Mouse (Mus musculus) bone marrow, adult 2 months (tissue): ENCODE data around the gene Miga1. TPM values are rescaled to one million over a fixed set of nuclear protein-coding genes. Genes with fewer than 3 reads are reported as not detected.
"Not testable (repeated sequence)": the region's sequence is repeated elsewhere in the genome, so short reads cannot be mapped to it uniquely, and the experiment has no call there.

ENCODE experiments used
- H3K27ac ChIP-seq: fragments of 200-500 bp; 2 replicates; pipeline ENCODE4 v1.5.1; 2012; ENCODE audit warnings: low read depth, mild to moderate bottlenecking, control low read depth, inconsistent platforms, low read length; ENCODE audit not compliant: control insufficient read depth, poor library complexity, insufficient read depth
- H3K4me1 ChIP-seq: fragments of 200-500 bp; 2 replicates; pipeline ENCODE4 v1.6.1; 2011; ENCODE audit warnings: low read length; ENCODE audit not compliant: control insufficient read depth, insufficient read depth
- H3K4me3 ChIP-seq: fragments of 200-500 bp; replicated peaks from 2 replicates; pipeline ENCODE3; 2011; ENCODE audit warnings: mild to moderate bottlenecking, low read depth, low read length, control low read depth; ENCODE audit not compliant: control insufficient read depth
- CTCF ChIP-seq: fragments of 200-500 bp; IDR thresholded peaks from 2 replicates; pipeline ENCODE4 v1.5.1; 2011; ENCODE audit warnings: low read length, control low read depth; ENCODE audit not compliant: control insufficient read depth, insufficient read depth
- POLR2A ChIP-seq: fragments of 200-500 bp; IDR thresholded peaks from 2 replicates; pipeline ENCODE4 v1.6.1; 2011; ENCODE audit warnings: low read depth, mild to moderate bottlenecking, control low read depth, low read length, borderline replicate concordance; ENCODE audit not compliant: control insufficient read depth
- WGBS: fragments of 180-500 bp; shearing (Covaris S2); methylation state at CpG from one replicate; pipeline ENCODE4 v1.1.7; 2018; 5-methylcytosine and 5-hydroxymethylcytosine counted together
- polyA plus RNA-seq: library from polyadenylated mRNA; stranded (reverse); fragments of >200 nt; gene quantifications from 2 replicates; pipeline ENCODE4 v1.2.4, GENCODE M21; 2011; ENCODE audit warnings: low replicate concordance; ENCODE audit not compliant: missing spikeins, insufficient read depth, insufficient read length

Gene Miga1
- polyA plus RNA-seq, 1 experiment, result 2.8 TPM

GRCm38 (mm10) chr3:152336085-152336484, 4.1 kb downstream of the Miga1 start:
- TF ChIP-seq CTCF (no peak), POLR2A (no peak)
- Histone ChIP-seq H3K4me1 (peaks cover 2% of the 10 kb centered on the region; the same call in 1 of the 2 replicates), H3K27ac (no peak overlapping the region), H3K4me3 (no peak overlapping the region)
- WGBS, result 86% methylated on average over 8 of the region's 8 CpGs

GRCm38 (mm10) chr3:152333641-152334040, 6.6 kb downstream of the Miga1 start:
- Histone ChIP-seq H3K4me1 (no peaks in the 10 kb centered on the region), H3K27ac (no peak overlapping the region), H3K4me3 (no peak overlapping the region)
- 63% methylated on average over 10 of the region's 10 CpGs for WGBS
- TF ChIP-seq CTCF, result no peak
- TF ChIP-seq POLR2A, result no peak

- Histone ChIP-seq H3K27ac (no peak overlapping the region), H3K4me3 (no peak overlapping the region), H3K4me1 (no peaks in the 10 kb centered on the region)
- TF ChIP-seq POLR2A (no peak), CTCF (no peak)
- WGBS, result 88% methylated on average over 15 of the region's 15 CpGs
Observed at GRCm38 (mm10) chr3:152332545-152333300, 7.5 kb downstream of the Miga1 start.

- TF ChIP-seq POLR2A (no peak), CTCF (no peak)
- WGBS, result 93% methylated on average over 6 of the region's 6 CpGs
- no peaks in the 10 kb centered on the region for H3K4me1 ChIP-seq
- no peak overlapping the region for H3K4me3 ChIP-seq
- no peak overlapping the region for H3K27ac ChIP-seq
Observed at GRCm38 (mm10) chr3:152332104-152332503, 8.1 kb downstream of the Miga1 start.

GRCm38 (mm10) chr3:152321765-152322547, 18.3 kb downstream of the Miga1 start:
- TF ChIP-seq POLR2A, result no peak
- no peak for TF ChIP-seq CTCF
- Histone ChIP-seq H3K4me3 (no peak overlapping the region), H3K4me1 (no peaks in the 10 kb centered on the region), H3K27ac (no peak overlapping the region)
- WGBS, result 88% methylated on average over 8 of the region's 8 CpGs

GRCm38 (mm10) chr3:152320972-152321645, 19.1 kb downstream of the Miga1 start:
- 79% methylated on average over 10 of the region's 10 CpGs for WGBS
- no peak overlapping the region for H3K4me3 ChIP-seq
- TF ChIP-seq POLR2A (no peak), CTCF (no peak)
- no peak overlapping the region for H3K27ac ChIP-seq
- no peaks in the 10 kb centered on the region for H3K4me1 ChIP-seq

- not testable (repeated sequence) for H3K4me3 ChIP-seq, H3K27ac ChIP-seq, H3K4me1 ChIP-seq
- 75% methylated on average over 9 of the region's 9 CpGs for WGBS
Observed at GRCm38 (mm10) chr3:152316447-152317173, 23.6 kb downstream of the Miga1 start.

- no peak overlapping the region for H3K4me3 ChIP-seq
- H3K4me1 ChIP-seq, result no peaks in the 10 kb centered on the region
- H3K27ac ChIP-seq, result no peak overlapping the region
- peak; percentile 31; the same call in 1 of the 2 replicates for TF ChIP-seq POLR2A
- peak; percentile 100 for TF ChIP-seq CTCF
- WGBS, result 8% methylated on average over 7 of the region's 7 CpGs
Observed at GRCm38 (mm10) chr3:152315613-152316012, 24.6 kb downstream of the Miga1 start.

GRCm38 (mm10) chr3:152314666-152315065, 25.5 kb downstream of the Miga1 start:
- 76% methylated on average over 14 of the region's 14 CpGs for WGBS
- not testable (repeated sequence) for H3K4me1 ChIP-seq, H3K4me3 ChIP-seq, H3K27ac ChIP-seq
